Mouse (Mus musculus) forebrain, embryonic 13.5 days (tissue): ENCODE data around the gene Spata7. TPM values are rescaled to one million over a fixed set of nuclear protein-coding genes. Genes with fewer than 3 reads are reported as not detected.

Source experiments
- ATAC-seq: fragments of 200-750 bp; cut with Nextera tagmentation; 2 replicates; pipeline ENCODE4 v1.8.0; 2017
- H3K27ac ChIP-seq: fragments of 300-500 bp; sonication (generic); 2 replicates; pipeline ENCODE4 v1.5.1; 2015; ENCODE audit warnings: inconsistent platforms, mild to moderate bottlenecking, moderate library complexity
- H3K27me3 ChIP-seq: fragments of 300-500 bp; sonication (generic); 2 replicates; pipeline ENCODE4 v1.6.1; 2015; ENCODE audit warnings: mild to moderate bottlenecking, inconsistent platforms
- H3K36me3 ChIP-seq: fragments of 300-500 bp; sonication (generic); 2 replicates; pipeline ENCODE4 v1.6.1; 2015; ENCODE audit warnings: mild to moderate bottlenecking, inconsistent platforms; ENCODE audit not compliant: poor library complexity, severe bottlenecking
- H3K4me1 ChIP-seq: fragments of 300-500 bp; sonication (generic); 2 replicates; pipeline ENCODE4 v1.6.1; 2015; ENCODE audit warnings: inconsistent platforms
- H3K4me2 ChIP-seq: fragments of 300-500 bp; sonication (generic); 2 replicates; pipeline ENCODE4 v1.6.1; 2015; ENCODE audit warnings: inconsistent platforms, mild to moderate bottlenecking, moderate library complexity
- H3K4me3 ChIP-seq: fragments of 300-500 bp; sonication (generic); 2 replicates; pipeline ENCODE4 v1.5.1; 2015; ENCODE audit warnings: mild to moderate bottlenecking, inconsistent platforms
- H3K9ac ChIP-seq: fragments of 300-500 bp; sonication (generic); 2 replicates; pipeline ENCODE4 v1.6.1; 2015; ENCODE audit warnings: mild to moderate bottlenecking, inconsistent platforms
- H3K9me3 ChIP-seq: fragments of 300-500 bp; sonication (generic); replicated peaks from 2 replicates; pipeline ENCODE4 v1.6.1; 2016; ENCODE audit warnings: inconsistent platforms
- WGBS: fragments of 180-500 bp; shearing (Covaris S2); methylation state at CpG from one replicate; pipeline ENCODE4 v1.1.7; 2015; 5-methylcytosine and 5-hydroxymethylcytosine counted together
- polyA plus RNA-seq: library from polyadenylated mRNA; unstranded; fragments of >200 nt; fragmentation: Nextera tagmentation; extraction: Ambion mirVana; gene quantifications from 2 replicates; pipeline ENCODE4 v1.2.1, GENCODE M21; 2015

Gene Spata7
- polyA plus RNA-seq, 1 experiment from 2014 or later, result 24.9 TPM

GRCm38 (mm10) chr12:98713621-98714103 is 85.7 kb downstream of the Spata7 start:
- Histone ChIP-seq H3K4me1 (no peaks in the 10 kb centered on the region), H3K4me2 (no peak overlapping the region), H3K27ac (no peak overlapping the region), H3K4me3 (no peak overlapping the region), H3K9me3 (no peaks in the 10 kb centered on the region), H3K9ac (no peak overlapping the region), H3K36me3 (peaks cover 4% of the 10 kb centered on the region; the same call in 1 of the 2 replicates), H3K27me3 (no peaks in the 10 kb centered on the region)
- no peak for ATAC-seq
- 66% methylated on average over 7 of the region's 7 CpGs for WGBS

- WGBS, result 26% methylated on average over 11 of the region's 11 CpGs
- Histone ChIP-seq H3K36me3 (peaks cover 3% of the 10 kb centered on the region; the same call in 1 of the 2 replicates), H3K27ac (no peak overlapping the region)
Observed at GRCm38 (mm10) chr12:98714757-98715156, 86.8 kb downstream of the Spata7 start.

GRCm38 (mm10) chr12:98716142-98716541 is 88.2 kb downstream of the Spata7 start:
- H3K4me1 ChIP-seq, result peaks cover 19% of the 10 kb centered on the region
- H3K4me2 ChIP-seq, result no peak overlapping the region
- no peak overlapping the region for H3K4me3 ChIP-seq
- no peak overlapping the region for H3K27ac ChIP-seq
- 91% methylated on average over 2 of the region's 2 CpGs for WGBS
- no peaks in the 10 kb centered on the region for H3K9me3 ChIP-seq
- no peak for ATAC-seq
- H3K36me3 ChIP-seq, result no peaks in the 10 kb centered on the region
- no peak overlapping the region for H3K9ac ChIP-seq
- no peaks in the 10 kb centered on the region for H3K27me3 ChIP-seq

More at GRCm38 (mm10) chr12:98714757-98715156, 86.8 kb downstream of the Spata7 start:
- ATAC-seq, result no peak
- Histone ChIP-seq H3K4me1 (peaks cover 5% of the 10 kb centered on the region), H3K9ac (no peak overlapping the region), H3K9me3 (no peaks in the 10 kb centered on the region), H3K27me3 (no peaks in the 10 kb centered on the region), H3K4me2 (no peak overlapping the region), H3K4me3 (no peak overlapping the region)

Other genes starting within 250 kb of the Spata7 start
- gene Kcnk10, start 49.8 kb upstream of the Spata7 start, polyA plus RNA-seq, result 49.1 and 50.9 TPM in 2 replicates
- gene Ptpn21, start 109.2 kb downstream of the Spata7 start, polyA plus RNA-seq, result 6.4 and 6.5 TPM in 2 replicates
- gene Zc3h14, start 118.8 kb downstream of the Spata7 start, polyA plus RNA-seq, result 125 and 126 TPM in 2 replicates